Mouse (Mus musculus): Measurements from ENCODE around the gene Txnrd3. TPM values are rescaled to one million over a fixed set of nuclear protein-coding genes. Genes with fewer than 3 reads are reported as not detected.
A peak's percentile ranks its signal among the peaks of the same experiment; 100 is the strongest.

Txnrd3 gene
- polyA plus RNA-seq, 1 experiment from 2014 or later, result 13.3 TPM

- 26% methylated on average over 10 of the region's 10 CpGs for WGBS
- no peak overlapping the region for H3K4me2 ChIP-seq (replicated peaks)
Observed at GRCm38 (mm10) chr6:89679291-89679835, 35.6 kb downstream of the Txnrd3 start.

GRCm38 (mm10) chr6:89680155-89680554 lies 36.4 kb downstream of the Txnrd3 start:
- no peak overlapping the region for H3K27ac ChIP-seq
- ATAC-seq, result peak; percentile 44; the same call in 1 of the 2 replicates
- no peak overlapping the region for H3K4me2 ChIP-seq (replicated peaks)
- H3K36me3 ChIP-seq, result peaks cover 10% of the 10 kb centered on the region
- no peaks in the 10 kb centered on the region for H3K4me1 ChIP-seq (replicated peaks)
- no peaks in the 10 kb centered on the region for H3K9me3 ChIP-seq
- H3K4me3 ChIP-seq (replicated peaks), result no peak overlapping the region
- H3K27me3 ChIP-seq, result no peaks in the 10 kb centered on the region
- 8% methylated on average over 8 of the region's 8 CpGs for WGBS
- H3K9ac ChIP-seq (replicated peaks), result no peak overlapping the region

More at GRCm38 (mm10) chr6:89679291-89679835, 35.6 kb downstream of the Txnrd3 start:
- Histone ChIP-seq H3K9ac (replicated peaks) (no peak overlapping the region), H3K27me3 (no peaks in the 10 kb centered on the region), H3K27ac (no peak overlapping the region), H3K9me3 (no peaks in the 10 kb centered on the region), H3K36me3 (peaks cover 18% of the 10 kb centered on the region), H3K4me1 (replicated peaks) (no peaks in the 10 kb centered on the region), H3K4me3 (replicated peaks) (no peak overlapping the region)
- ATAC-seq, result peak; percentile 77

- H3K4me2 ChIP-seq (replicated peaks), result no peak overlapping the region
- H3K4me3 ChIP-seq (replicated peaks), result no peak overlapping the region
- no peak overlapping the region for H3K27ac ChIP-seq
- WGBS, result 73% methylated on average over 1 of the region's 1 CpGs
- no peaks in the 10 kb centered on the region for H3K27me3 ChIP-seq
- H3K36me3 ChIP-seq, result no peaks in the 10 kb centered on the region
- no peak for ATAC-seq
- no peaks in the 10 kb centered on the region for H3K4me1 ChIP-seq (replicated peaks)
- no peaks in the 10 kb centered on the region for H3K9me3 ChIP-seq
- H3K9ac ChIP-seq (replicated peaks), result no peak overlapping the region
Observed at GRCm38 (mm10) chr6:89684231-89684630, 40.4 kb downstream of the Txnrd3 start.

- Histone ChIP-seq H3K4me1 (replicated peaks) (no peaks in the 10 kb centered on the region), H3K9me3 (no peaks in the 10 kb centered on the region), H3K36me3 (no peaks in the 10 kb centered on the region), H3K27ac (no peak overlapping the region), H3K27me3 (no peaks in the 10 kb centered on the region), H3K9ac (replicated peaks) (no peak overlapping the region), H3K4me3 (replicated peaks) (no peak overlapping the region), H3K4me2 (replicated peaks) (no peak overlapping the region)
- 76% methylated on average over 1 of the region's 1 CpGs for WGBS
- no peak for ATAC-seq
Observed at GRCm38 (mm10) chr6:89687100-89687499, 43.3 kb downstream of the Txnrd3 start.

GRCm38 (mm10) chr6:89706624-89707023 lies 62.8 kb downstream of the Txnrd3 start:
- no peak overlapping the region for H3K4me2 ChIP-seq (replicated peaks)
- H3K9me3 ChIP-seq, result peaks cover 2% of the 10 kb centered on the region; the same call in 1 of the 2 replicates
- no peaks in the 10 kb centered on the region for H3K4me1 ChIP-seq (replicated peaks)
- WGBS, result 61% methylated on average over 2 of the region's 2 CpGs
- no peak overlapping the region for H3K9ac ChIP-seq (replicated peaks)
- H3K27ac ChIP-seq, result no peak overlapping the region
- H3K36me3 ChIP-seq, result no peaks in the 10 kb centered on the region
- no peak for ATAC-seq
- H3K4me3 ChIP-seq (replicated peaks), result no peak overlapping the region
- H3K27me3 ChIP-seq, result no peaks in the 10 kb centered on the region

GRCm38 (mm10) chr6:89707240-89707639 lies 63.5 kb downstream of the Txnrd3 start, which contains the start of gene Vmn1r40:
TSS of gene Vmn1r40 (plus strand) at chr6:89707540.
- 79% methylated on average over 4 of the region's 4 CpGs for WGBS
- no peak within 1 kb of the TSS for H3K4me3 ChIP-seq (replicated peaks)
- H3K27ac ChIP-seq, result no peak within 1 kb of the TSS
- no peak for ATAC-seq
- H3K4me2 ChIP-seq (replicated peaks), result no peak within 1 kb of the TSS
- no peaks in the 10 kb centered on the region for H3K4me1 ChIP-seq (replicated peaks)
- H3K36me3 ChIP-seq, result no peaks in the 10 kb centered on the region
- H3K27me3 ChIP-seq, result no peaks in the 10 kb centered on the region
- H3K9me3 ChIP-seq, result peaks cover under 1% of the 10 kb centered on the region; the same call in 1 of the 2 replicates
- H3K9ac ChIP-seq (replicated peaks), result no peak within 1 kb of the TSS

- H3K27ac ChIP-seq, result no peak overlapping the region
- H3K36me3 ChIP-seq, result no peaks in the 10 kb centered on the region
- no peak overlapping the region for H3K4me2 ChIP-seq (replicated peaks)
- peaks cover 3% of the 10 kb centered on the region; the same call in 1 of the 2 replicates for H3K9me3 ChIP-seq
- H3K9ac ChIP-seq (replicated peaks), result no peak overlapping the region
- H3K4me3 ChIP-seq (replicated peaks), result no peak overlapping the region
- no peak for ATAC-seq
- H3K4me1 ChIP-seq (replicated peaks), result no peaks in the 10 kb centered on the region
- no peaks in the 10 kb centered on the region for H3K27me3 ChIP-seq
Observed at GRCm38 (mm10) chr6:89718051-89718450, 74.3 kb downstream of the Txnrd3 start.

Other genes starting within 250 kb of the Txnrd3 start
- 121 and 126 TPM in 2 replicates for gene Chchd6, start 48.3 kb upstream of the Txnrd3 start, polyA plus RNA-seq (2015; fragmentation: Nextera tagmentation; extraction: Ambion mirVana)
- gene Vmn1r40, start 63.6 kb downstream of the Txnrd3 start, polyA plus RNA-seq (2015; fragmentation: Nextera tagmentation; extraction: Ambion mirVana), result not detected in 2 replicates
- gene Vmn1r41, start 96.8 kb downstream of the Txnrd3 start, polyA plus RNA-seq (2015; fragmentation: Nextera tagmentation; extraction: Ambion mirVana), result not detected in 2 replicates
- not detected in 2 replicates for gene Vmn1r42, start 232.4 kb downstream of the Txnrd3 start, polyA plus RNA-seq (2015; fragmentation: Nextera tagmentation; extraction: Ambion mirVana)
- not detected in 2 replicates for gene Vmn1r43, start 232.4 kb downstream of the Txnrd3 start, polyA plus RNA-seq (2015; fragmentation: Nextera tagmentation; extraction: Ambion mirVana)
- not detected in 2 replicates for gene Vmn1r44, start 239.7 kb downstream of the Txnrd3 start, polyA plus RNA-seq (2015; fragmentation: Nextera tagmentation; extraction: Ambion mirVana)